Mouse (Mus musculus): ENCODE measurements around the gene Zmiz1.

DNA sequence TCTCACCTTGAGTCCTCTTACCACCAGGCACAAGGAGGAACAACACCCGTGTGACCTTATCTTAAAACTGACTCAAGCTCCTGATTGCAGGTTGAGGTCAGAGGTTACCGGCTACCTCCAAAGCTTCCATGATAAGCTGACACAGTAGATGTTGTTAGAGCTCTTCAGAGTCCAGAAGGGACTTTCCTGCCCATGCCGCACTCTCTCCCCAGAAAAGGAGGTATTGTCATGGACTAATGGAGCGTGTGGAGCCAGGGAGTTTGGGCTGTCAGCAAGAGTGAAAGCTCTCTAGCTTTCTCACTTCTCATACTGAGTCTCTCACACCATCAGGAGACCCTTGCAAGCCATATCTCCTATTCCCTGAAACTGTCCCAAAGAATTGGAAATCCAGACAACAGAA, 158.3 kb downstream of the Zmiz1 start:
- TF ChIP-seq CTCF (IDR thresholded peaks at IDR 0.05; ENCODE audit: control insufficient read depth, insufficient read depth, insufficient read length) (no peak), USF1 (IDR thresholded peaks at IDR 0.05; ENCODE audit: low read depth) (no peak), MYOG (IDR thresholded peaks at IDR 0.05; ENCODE audit: control insufficient read depth, extremely low read depth, insufficient read length) (no peak), MYOD1 (IDR thresholded peaks at IDR 0.05; ENCODE audit: control insufficient read depth, insufficient read length, low read depth) (no peak), MAX (IDR thresholded peaks at IDR 0.05) (no peak)

Data from C2C12 (cell line).